Mouse (Mus musculus) CD4-positive, CD25-positive, alpha-beta regulatory T cell, adult 4 months (primary cell): ENCODE measurements around the gene Hebp1. TPM values are rescaled to one million over a fixed set of nuclear protein-coding genes. Genes with fewer than 3 reads are reported as not detected.

Experiments
- ATAC-seq: one replicate; pipeline ENCODE4 v1.8.0; 2017
- polyA plus RNA-seq, 2 experiments: library from polyadenylated mRNA; unstranded; fragments of 100-300 nt; shearing (Covaris generic); gene quantifications; one replicate each; pipeline ENCODE4 v1.2.1; 2017

The Hebp1 gene
- polyA plus RNA-seq, 2 experiments from 2014 or later, result 1.0 TPM; not detected in 1

DNA sequence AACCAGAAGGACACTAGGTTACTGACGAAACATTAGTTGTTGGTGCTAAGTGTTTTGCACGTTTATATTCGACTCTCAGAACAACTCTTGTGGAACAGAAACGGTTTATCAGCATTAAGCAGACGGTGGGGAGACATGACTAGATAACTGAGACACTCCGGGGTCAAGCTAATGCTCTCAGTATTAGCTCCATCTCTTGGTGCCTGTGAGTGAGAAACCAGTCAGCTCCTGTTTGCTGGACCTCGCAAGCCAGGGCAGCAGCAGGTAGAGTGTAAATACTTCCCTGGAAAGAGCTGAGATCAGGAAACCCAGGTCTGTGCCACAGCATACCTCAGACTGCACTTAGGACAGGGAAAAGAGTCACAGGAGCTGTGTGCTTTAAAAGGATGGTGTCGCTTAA lies 1.1 kb downstream of the Hebp1 start:
- ATAC-seq, result no peak

DNA sequence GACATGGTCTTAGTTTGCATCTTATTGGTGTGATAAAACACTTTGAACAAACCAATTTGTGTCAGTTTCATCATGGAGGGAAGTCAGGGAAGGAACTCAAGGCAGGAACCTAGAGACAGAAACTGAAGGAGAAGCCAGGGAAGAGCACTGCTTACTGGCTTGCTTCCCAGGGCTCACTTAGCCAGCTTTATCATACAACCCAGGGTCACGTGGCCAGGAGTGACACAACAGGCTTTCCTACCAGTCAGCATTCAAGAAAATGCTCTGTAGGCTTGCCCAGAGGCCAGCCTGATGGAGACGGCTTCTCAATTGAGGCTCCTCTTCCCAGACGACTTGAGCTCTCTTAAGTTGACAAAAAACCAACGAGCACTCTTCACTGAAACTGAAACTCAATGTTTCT lies 2.9 kb downstream of the Hebp1 start:
- no peak for ATAC-seq

DNA sequence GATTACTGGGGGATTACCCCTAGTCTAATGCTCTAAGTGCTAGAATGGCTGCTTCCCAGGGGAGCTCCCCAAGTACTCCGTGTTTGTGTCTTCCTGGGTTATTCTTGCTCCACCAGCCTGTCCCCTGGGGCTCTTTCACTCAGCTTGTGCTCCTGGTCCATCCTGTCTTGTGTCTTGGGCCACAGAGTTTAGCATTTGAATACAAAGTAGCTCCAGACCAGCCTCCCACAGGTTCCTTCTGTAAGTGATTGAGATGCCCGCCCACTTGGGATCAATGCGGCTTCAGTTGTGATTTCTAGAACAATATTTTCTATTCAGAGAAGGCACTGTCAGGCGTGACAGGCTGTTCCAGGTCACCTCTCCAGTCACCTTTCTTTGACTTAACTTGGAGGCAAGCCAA lies 4.1 kb downstream of the Hebp1 start:
- ATAC-seq, result no peak

DNA sequence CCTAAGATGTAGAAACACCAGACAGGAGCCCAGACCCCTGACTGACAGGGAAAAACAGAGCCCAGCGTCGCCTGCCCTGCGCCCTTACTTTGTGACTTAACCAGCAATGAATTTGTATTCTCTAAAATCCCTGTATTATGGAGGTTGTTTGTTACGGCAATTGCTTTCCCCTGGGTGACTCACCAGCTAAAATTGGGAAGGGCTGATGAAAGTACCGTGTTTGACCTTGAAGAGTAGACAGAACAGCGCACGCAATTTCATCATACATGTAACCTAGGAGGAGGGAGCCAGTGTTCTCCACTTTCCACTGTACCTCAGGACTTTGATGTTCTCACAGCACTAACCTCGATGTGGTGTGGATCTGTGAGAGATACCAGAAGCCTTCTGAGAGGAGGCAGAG lies 4.8 kb downstream of the Hebp1 start:
- no peak for ATAC-seq

DNA sequence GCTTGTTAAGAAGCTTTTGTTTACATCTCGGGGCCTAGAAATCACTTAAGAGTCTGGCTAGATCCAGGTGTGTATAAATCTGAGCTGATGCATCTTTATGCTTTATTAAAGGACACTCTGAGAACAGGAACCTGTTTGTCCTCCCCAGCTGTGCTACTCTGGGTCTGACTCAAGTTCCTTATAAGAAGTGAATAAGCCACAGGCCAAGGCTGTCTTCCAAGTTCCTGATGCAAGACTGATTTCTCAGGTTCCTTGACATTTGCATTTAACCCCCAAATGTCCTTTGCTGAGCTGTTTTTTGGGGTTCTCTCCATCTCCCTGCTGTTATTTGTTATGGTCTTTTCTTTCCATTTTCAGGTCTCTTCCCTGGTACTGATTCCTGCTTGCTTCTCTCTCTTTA lies 5.9 kb downstream of the Hebp1 start:
- ATAC-seq, result no peak

DNA sequence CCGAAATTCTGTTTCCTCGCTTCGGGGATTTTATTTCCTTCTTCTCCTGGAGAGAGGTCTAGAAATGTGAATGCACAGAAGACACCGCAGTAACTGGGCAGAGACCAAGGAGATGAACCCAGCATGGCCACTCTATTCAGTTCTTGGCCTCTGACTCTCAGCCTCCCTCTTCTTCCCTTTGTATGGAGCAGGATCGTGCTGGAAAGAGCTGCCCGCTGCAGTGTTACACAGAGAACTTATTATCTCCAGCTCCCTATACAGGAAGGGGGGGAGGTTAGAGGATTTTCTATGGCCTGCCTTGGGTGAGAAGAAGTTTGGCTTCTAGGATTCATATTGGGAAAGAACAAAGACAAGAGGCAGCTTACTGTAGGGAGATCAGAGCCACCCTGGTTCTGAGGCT lies 7.7 kb downstream of the Hebp1 start:
- no peak for ATAC-seq

DNA sequence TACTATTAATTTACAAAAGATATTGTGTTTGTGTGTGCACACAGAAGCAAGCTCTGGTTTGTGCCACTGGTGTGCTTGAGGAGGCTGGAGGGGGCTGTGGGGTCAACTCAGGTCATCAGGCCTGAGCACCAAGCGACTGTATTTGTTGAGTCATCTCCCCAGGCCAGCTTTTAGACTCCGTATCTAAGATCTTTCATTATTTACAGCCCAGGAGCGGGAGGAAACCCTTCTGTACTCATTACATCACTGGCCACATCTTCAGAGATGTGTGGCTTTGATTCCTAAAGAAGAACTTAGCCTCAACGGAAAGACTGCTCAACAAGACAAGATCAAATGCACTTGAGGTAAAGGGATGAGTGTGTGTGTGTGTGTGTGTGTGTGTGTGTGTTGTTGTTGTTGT lies 9.2 kb downstream of the Hebp1 start:
- no peak for ATAC-seq

DNA sequence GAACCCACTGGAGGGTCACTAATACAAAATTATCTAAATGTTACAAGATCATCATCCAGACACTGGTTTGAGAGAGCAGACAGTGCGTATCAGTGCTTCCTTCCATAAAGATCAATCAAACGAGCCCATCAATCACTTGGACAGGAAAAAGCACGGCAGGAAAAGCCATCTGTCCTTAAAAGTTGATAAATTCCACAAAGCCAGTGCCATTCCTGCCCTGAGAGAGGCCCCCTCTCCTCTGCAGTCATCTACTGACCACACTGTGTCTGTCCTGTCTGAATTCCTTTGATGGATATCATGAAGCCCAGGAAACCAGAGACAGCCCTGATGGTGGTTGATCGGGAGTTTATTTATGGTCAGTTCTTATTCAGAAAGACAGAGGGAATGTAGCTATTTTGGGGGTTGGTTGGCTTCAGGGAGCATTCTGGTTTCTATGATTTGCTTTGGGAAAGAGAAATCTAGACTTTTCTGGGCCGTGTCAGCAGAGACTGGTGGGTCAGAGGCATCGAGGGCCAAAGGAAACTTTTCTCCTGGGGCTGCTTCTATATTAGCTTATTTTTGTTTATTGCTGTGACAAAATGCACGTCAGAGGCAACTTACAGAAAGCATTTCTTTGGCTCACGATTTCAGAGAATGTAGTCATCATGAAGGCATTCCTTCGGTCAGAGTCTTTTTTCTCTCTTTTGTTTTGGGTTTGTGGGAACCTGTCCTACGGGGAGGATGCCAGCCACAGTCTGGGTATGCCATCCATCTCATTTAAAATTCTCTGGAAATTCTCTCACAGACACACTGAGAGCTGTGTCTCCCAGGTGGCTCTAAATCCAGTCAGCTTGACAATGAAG lies 10.5 kb downstream of the Hebp1 start:
- ATAC-seq, result no peak

DNA sequence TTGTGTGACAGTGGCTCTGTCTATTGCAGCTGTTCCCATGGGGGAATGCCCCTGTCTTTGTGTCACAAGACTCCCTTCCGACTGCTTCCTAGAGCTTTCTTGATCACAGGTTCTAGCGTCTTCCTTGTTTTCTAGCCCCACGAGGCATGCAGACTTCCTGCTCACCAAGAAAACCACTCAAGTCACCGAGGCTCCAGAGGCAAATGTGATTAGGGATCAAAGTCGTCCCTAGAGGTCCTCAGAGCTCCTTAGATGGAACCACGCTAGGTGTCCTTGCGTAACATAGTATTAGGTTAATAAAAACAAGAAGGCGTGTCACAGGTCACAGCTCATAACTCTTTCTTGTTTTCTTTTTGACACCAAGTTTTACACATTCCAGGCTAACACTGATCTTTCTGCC lies 13.9 kb downstream of the Hebp1 start:
- ATAC-seq, result no peak

DNA sequence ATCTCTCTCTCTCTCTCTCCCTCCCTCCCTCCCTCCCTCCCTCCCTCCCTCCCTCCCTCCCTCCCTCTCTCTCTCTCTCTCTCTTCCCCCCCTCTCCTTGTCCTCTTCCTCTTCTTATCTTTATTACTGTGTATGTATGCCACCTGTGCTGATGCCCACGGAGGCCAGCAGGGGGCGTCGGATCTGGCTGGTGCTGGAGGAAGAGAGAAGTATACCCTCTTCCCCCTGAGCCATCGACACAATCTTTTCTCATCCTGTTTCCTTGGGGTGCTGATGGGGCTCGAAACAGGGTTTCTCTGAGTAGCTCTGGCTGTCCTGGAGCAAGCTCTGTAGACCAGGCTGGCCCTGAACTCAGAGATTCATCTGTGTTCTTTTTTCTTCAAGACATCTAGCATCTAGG lies 14.9 kb downstream of the Hebp1 start:
- no peak for ATAC-seq

DNA sequence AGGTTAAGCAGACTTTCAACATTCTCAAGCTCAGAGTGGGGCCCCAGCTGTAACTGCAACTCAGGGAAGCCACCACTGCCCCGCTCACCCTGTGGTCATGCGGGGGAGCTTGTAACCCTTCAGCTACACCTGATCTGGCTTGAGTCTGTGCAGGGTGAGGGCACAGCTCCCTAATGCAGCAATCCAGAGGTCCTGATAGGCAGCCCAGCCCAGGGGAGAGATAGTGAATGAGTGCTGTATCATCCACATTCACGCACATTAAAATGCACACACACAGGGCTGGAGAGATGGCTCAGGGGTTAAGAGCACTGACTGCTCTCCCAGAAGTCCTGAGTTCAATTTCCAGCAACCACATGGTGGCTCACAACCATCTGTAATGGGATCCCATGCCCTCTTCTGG lies 19.2 kb downstream of the Hebp1 start:
- no peak for ATAC-seq

DNA sequence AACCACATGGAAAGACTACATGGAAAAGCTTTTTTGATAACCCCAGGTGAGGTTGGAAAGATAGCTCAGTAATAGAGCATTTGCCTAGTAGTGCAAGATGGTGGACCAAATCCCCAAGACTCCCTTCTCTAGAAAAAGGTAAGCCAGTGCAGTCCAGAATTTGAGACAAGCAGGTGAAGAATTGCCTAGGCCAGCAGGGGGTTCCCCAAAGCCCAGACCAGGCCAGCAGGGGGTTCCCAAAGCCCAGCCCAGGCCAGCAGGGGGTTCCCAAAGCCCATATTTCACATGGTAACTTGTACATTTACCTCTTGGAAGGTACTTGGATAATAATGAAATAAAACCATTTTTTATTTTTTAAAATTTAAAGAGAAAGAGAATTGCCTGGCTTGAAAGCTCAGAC lies 20.6 kb downstream of the Hebp1 start:
- ATAC-seq, result no peak

DNA sequence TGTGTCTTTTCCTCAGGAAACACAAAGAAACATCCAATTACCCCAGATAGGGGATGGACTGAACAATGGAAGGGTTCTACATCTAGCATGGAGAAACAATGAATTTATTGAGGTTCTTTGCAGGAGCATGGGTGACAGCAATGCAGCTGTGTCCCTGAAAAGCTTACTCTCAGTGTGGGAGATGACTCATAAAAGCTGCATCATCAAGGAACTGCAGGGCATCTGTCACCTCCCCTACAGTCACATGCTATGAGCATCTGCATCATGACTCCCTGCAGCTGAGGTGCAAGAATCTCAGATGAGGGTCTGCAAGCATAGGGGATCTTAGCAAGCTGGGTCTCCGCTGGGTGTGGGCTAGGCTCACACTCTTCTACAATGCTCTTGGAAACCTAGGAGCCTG lies 22.8 kb downstream of the Hebp1 start:
- ATAC-seq, result no peak

DNA sequence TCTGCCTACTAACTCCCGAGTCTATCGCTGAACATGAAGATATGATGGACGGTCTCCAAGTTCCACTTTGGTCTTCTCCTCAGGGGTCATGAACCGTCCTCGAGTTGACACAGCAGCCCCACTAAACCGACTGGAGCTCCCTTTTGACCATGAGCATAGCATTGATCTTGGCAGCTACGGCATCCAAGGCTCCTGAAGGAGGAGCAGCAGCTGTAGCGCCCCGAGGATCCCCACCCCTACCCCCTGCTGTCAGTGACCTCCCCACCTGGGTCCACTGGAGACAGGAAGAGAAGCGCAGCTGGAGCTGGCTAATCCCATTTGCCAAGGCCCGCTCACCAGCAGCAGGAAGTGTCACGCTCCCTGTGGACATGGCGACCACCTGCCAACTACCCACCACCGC lies 26.1 kb downstream of the Hebp1 start:
- ATAC-seq, result no peak

DNA sequence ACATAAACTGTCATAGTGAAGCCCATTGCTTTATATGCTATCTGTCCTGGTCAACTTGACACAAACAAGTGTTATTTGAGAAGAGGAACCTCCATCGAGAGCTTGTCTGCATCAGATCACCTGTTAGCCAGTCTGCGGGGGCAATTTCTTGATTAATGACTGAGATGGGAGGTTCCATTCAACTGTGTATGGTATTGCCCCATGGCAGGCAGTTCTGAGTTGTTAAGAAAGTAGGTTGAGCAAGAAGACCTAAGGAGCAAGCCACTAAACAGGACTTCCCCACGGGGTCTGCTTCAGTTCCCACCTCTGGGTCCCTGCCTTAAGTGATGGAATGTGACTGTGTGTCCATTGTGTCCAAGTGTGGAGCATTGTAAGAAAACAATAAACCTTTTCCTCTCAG lies 28.6 kb downstream of the Hebp1 start:
- no peak for ATAC-seq

DNA sequence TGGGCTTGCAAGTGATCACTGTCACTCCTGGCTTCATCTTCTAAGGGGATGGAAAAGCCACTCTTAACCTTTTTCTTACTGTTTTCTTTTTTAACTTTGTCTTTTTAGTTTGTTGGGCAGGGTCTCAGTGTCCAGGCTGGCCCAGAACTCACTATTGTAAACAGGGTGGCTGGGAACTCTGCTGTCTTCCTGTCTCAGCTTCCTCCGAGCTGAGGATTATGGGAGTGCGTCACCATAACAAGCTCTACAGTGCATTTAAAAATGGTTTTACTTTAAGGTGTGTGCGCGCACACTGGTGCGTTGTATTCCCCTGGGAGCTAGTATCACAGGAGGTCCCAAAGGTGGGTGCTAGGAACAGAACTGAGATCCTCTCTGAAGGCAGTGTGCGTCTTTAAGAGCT lies 29.4 kb downstream of the Hebp1 start:
- ATAC-seq, result no peak

DNA sequence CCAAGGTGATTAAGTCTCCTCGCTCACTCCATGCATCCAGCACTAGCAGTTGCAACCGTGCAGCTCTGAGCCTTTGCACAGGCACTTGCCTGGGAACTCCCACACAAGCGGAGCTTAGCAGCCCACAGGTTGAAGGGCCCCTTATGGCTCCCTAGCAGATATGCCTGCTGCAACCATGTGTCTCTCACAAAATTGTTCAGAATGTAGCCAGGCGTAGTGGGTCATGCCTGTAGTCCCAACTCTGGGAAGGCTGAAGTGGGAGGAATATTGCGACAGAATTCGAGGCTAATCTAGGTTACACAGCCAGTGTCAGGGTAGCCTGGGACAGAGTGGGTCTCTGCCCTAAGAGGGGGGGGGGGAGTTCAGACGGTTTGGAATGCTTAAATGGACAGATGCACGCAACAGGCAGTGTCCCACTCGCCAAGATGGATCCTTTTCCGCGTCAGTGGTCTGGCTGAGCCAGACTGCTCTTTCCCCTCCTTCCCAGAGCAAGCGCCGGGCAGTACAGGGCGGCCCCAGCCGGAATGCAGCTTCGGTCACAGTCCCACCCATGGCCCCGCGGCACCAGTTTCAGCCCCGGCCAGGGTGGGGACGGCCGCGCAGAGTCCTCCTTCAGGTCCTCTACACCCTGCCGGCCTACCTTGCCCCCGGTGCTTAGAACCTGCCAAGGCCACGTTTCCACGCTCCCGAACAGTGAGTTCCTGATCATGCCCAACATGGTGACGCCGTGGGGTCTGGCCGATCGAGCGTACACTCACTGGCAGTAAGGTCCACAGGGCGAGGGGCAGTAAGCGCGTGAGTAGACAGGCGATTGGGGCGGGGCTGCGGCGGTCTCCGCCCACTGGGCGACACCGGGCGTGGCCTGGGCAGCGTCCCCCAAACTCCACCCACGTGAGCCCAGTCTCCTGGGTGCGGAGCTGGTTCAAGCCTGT lies 30.2 kb downstream of the Hebp1 start:
- no peak for ATAC-seq

DNA sequence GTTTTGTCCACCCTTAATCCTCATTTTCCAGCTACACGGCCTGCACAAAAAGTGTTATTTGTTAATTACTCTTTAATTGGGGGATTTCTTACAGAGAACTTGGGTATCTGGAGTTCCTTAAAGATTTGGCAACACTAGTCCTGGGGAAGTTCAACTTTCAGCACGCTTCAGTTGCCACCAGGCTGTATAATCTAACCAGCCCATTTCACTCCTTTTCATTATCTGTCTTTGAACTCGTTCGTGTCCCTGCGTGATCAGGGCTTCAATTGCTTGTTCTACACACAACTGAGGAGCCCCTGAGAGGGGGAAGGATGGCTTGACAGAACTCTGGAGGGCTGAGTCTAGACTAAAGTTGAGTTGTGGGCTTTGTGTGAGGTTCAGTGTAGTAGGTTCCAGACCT lies 31.1 kb downstream of the Hebp1 start:
- ATAC-seq, result no peak

DNA sequence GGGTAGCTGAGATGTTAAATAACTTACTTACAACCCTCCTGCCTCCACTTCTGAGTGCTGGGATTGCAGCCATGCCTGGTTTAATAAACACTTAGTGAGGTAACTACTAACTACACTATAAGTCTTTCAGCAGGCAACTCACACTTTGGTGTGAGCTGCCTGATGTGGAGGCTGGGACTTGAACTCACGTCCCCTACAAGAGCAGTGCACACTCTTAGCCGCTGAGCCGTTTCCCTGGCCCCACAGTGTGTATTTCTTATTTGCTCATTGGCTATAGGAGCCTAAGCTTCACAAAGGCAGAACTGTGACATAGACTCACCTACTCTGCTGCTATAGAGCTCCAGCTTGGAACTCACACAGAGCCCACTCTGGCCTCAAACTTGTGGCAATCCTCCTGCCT lies 31.6 kb downstream of the Hebp1 start:
- ATAC-seq, result no peak

DNA sequence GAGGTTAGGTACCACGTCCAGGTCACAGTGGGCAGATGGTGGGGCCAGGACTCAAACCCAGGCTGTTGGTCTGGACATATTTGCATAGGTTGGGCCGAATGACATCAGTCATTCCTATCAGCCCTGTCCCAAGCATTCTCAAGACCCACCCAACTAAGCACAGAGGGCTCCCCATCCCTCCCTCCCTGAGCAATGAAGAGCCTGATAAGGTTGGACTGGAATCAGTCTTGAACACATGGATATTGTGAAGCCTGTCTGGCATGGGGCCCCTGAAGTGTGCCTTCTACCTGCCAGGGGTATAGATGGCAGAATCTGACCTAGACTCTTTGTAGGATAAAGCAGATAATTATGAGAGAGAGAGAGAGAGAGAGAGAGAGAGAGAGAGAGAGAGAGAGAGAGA lies 32.1 kb downstream of the Hebp1 start:
- no peak for ATAC-seq

DNA sequence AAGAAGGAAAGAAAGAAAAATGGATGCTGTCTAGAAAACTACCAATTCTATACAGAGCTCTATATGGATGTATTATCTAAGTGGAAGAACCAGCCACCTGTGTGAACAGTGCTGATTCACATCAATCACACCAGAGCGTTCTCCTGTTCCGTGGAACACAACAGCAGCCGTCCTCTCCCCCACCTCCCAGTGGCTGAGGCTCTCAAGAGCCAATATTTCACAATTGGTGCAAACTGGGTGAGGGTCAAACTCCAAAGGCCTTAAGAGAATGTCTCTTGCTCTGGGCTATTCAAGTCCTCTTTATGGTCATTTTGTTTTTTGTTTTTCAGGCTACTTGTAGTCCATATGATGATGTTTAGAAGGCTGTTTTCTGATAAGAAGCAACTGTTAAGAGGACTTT lies 32.6 kb downstream of the Hebp1 start:
- no peak for ATAC-seq

DNA sequence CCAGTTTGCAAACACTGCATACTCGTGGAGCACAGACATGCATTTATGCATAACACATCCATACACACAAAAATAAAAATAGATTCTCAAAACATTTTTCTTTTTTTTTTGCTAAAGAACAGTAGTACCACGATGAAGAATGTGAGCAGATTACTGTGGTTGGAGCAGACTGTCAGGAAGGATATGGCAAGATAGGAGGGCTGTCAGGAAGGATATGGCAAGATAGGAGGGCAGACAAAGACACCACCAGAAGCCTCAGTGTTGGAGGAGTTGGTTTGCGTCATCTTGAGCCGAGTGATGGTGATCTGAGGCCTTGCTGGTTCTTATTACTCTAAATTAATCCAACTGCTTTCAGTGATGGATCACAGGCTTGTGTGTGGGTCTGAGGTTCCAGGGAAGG lies 35.0 kb downstream of the Hebp1 start:
- no peak for ATAC-seq

DNA sequence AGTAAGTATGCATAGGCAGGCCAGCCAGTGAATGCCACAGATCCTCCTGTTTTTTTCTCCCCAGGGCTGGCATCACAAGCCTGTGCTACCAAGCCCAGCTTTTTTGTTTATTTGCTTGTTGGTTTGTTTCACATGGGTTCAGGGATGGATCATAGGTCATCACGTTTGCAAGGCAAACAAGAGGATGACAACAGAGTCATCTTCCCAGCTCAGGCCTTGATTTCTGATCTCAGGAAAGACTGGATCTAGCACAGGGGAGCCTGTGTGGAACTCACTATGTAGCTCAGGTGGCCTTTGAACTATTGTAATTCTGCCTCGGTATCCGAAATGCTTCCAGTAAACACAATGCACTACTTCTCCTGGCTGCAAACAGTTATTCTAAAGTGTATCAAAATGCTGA lies 35.5 kb downstream of the Hebp1 start:
- no peak for ATAC-seq

DNA sequence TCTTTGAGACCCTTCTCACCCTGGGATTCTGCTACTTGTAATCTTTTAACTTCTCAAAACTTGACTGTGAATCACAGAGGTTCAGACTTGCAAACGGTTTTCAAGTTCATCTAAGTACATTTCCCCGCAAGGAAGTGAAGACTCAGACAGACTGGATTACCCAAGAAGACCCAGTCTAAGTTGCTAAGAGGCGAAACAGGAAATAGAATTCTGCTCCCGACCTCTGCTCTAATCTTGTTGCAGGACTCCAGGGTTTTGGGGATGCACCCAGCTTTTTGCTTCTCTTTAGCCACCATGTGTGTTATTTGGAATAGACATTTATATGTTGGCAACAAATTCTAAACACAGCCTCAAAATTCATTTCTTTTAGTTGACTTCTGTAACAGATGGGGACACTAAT lies 36.5 kb downstream of the Hebp1 start:
- ATAC-seq, result no peak
